Mouse (Mus musculus) CH12.LX (cell line): ENCODE measurements around the gene Ppt1. TPM values are rescaled to one million over a fixed set of nuclear protein-coding genes. Genes with fewer than 3 reads are reported as not detected.

ENCODE experiments used
- DNase-seq: peaks from one replicate; pipeline ENCODE4 v3.0.0-alpha.2; 2013; ENCODE audit errors: extremely low read depth
- H3K27ac ChIP-seq: 2 replicates; pipeline ENCODE4 v1.5.1; 2012; ENCODE audit warnings: low read depth, mild to moderate bottlenecking, control low read depth, moderate library complexity; ENCODE audit not compliant: insufficient read depth
- H3K27me3 ChIP-seq: replicated peaks from 2 replicates; pipeline ENCODE3; 2012; ENCODE audit warnings: inconsistent platforms
- H3K36me3 ChIP-seq, 2 experiments: replicated peaks in 1 of 2; 2 replicates each; pipeline versions ENCODE3 to v1.6.1; 2012; ENCODE audit warnings: inconsistent platforms in 1 of 2, low read length in 1 of 2, mild to moderate bottlenecking in 1 of 2, mixed read lengths in 1 of 2, moderate library complexity in 1 of 2; ENCODE audit not compliant: control insufficient read depth in 1 of 2, insufficient read depth in 1 of 2
- H3K4me1 ChIP-seq, 2 experiments: 2 replicates each; pipeline ENCODE4 v1.6.1; 2012; ENCODE audit warnings: inconsistent platforms in 1 of 2, moderate library complexity in 1 of 2; ENCODE audit not compliant: insufficient read depth in 2 of 2, control insufficient read depth in 1 of 2
- H3K4me2 ChIP-seq: 2 replicates; pipeline ENCODE4 v1.6.1; 2012; ENCODE audit warnings: low read depth, mild to moderate bottlenecking, control low read depth; ENCODE audit not compliant: poor library complexity, insufficient read depth, severe bottlenecking
- H3K4me3 ChIP-seq, 3 experiments: fragments of 150-350 bp in 1 of 3; sonication (generic) in 1 of 3; replicated peaks in 1 of 3; 2 replicates each; pipeline versions ENCODE3 to v1.5.1; 2011 to 2012; ENCODE audit warnings: low read depth in 2 of 3, low read length in 2 of 3, mild to moderate bottlenecking in 2 of 3, moderate library complexity in 2 of 3, control low read depth in 1 of 3, improper control_type of control experiment in 1 of 3, inconsistent platforms in 1 of 3, mixed read lengths in 1 of 3; ENCODE audit not compliant: poor library complexity in 1 of 3
- H3K79me2 ChIP-seq: replicated peaks from 2 replicates; pipeline ENCODE4 v1.6.1; 2012; ENCODE audit warnings: mild to moderate bottlenecking, moderate library complexity; ENCODE audit not compliant: control insufficient read depth, poor library complexity, insufficient read depth, severe bottlenecking; ENCODE audit errors: extremely low read depth
- H3K9ac ChIP-seq: 2 replicates; pipeline ENCODE4 v1.6.1; 2012; ENCODE audit warnings: low read depth, mild to moderate bottlenecking, control low read depth, moderate library complexity; ENCODE audit not compliant: insufficient read depth
- H3K9me3 ChIP-seq: replicated peaks from 2 replicates; pipeline ENCODE3; 2012; ENCODE audit warnings: low read length, inconsistent platforms, mixed read lengths
- CHD1 ChIP-seq: IDR thresholded peaks from 2 replicates; pipeline ENCODE4 v1.6.1; 2012; ENCODE audit warnings: low read depth, low read length, improper control_type of control experiment, inconsistent platforms
- CHD2 ChIP-seq: IDR thresholded peaks from 2 replicates; pipeline ENCODE4 v1.6.1; 2011; ENCODE audit warnings: low read length, improper control_type of control experiment
- CTCF ChIP-seq, 2 experiments: IDR thresholded peaks in 1 of 2; conservative IDR thresholded peaks in 1 of 2; 2 replicates each; pipeline ENCODE4 v1.5.1; 2011 to 2012; ENCODE audit warnings: low read depth in 2 of 2, low read length in 2 of 2, improper control_type of control experiment in 1 of 2, inconsistent platforms in 1 of 2, mild to moderate bottlenecking in 1 of 2, moderate library complexity in 1 of 2
- ELF1 ChIP-seq: IDR thresholded peaks from 2 replicates; pipeline ENCODE4 v1.6.1; 2014; ENCODE audit warnings: low read depth, mild to moderate bottlenecking, inconsistent platforms, low read length, improper control_type of control experiment
- EP300 ChIP-seq: IDR thresholded peaks from 2 replicates; pipeline ENCODE4 v1.6.1; 2011; ENCODE audit warnings: low read length, improper control_type of control experiment
- IRF4 ChIP-seq: IDR thresholded peaks from 2 replicates; pipeline ENCODE4 v1.6.1; 2014; ENCODE audit warnings: low read depth, mild to moderate bottlenecking, inconsistent platforms, low read length, improper control_type of control experiment
- KAT2A ChIP-seq: IDR thresholded peaks from 2 replicates; pipeline ENCODE4 v1.6.1; 2012; ENCODE audit warnings: low read length, improper control_type of control experiment, inconsistent platforms; ENCODE audit not compliant: insufficient replicate concordance
- MAFK ChIP-seq: IDR thresholded peaks from 2 replicates; pipeline ENCODE4 v1.6.1; 2011; ENCODE audit warnings: low read length, improper control_type of control experiment; ENCODE audit not compliant: insufficient replicate concordance
- MAX ChIP-seq: IDR thresholded peaks from 2 replicates; pipeline ENCODE4 v1.6.1; 2011; ENCODE audit warnings: low read length, improper control_type of control experiment
- MAZ ChIP-seq: IDR thresholded peaks from 2 replicates; pipeline ENCODE4 v1.6.1; 2012; ENCODE audit warnings: low read depth, mild to moderate bottlenecking, inconsistent platforms, low read length, improper control_type of control experiment, moderate library complexity
- MEF2A ChIP-seq: IDR thresholded peaks from 2 replicates; pipeline ENCODE4 v1.6.1; 2014; ENCODE audit warnings: low read depth, mild to moderate bottlenecking, inconsistent platforms, low read length, improper control_type of control experiment, borderline replicate concordance
- MXI1 ChIP-seq: IDR thresholded peaks from 2 replicates; pipeline ENCODE4 v1.6.1; 2011; ENCODE audit warnings: mild to moderate bottlenecking, low read depth, low read length, improper control_type of control experiment
- NELFE ChIP-seq: IDR thresholded peaks from 2 replicates; pipeline ENCODE4 v1.6.1; 2011; ENCODE audit warnings: low read depth, low read length, improper control_type of control experiment
- NRF1 ChIP-seq: IDR thresholded peaks from 2 replicates; pipeline ENCODE4 v1.6.1; 2014; ENCODE audit warnings: low read depth, mild to moderate bottlenecking, inconsistent platforms, low read length, improper control_type of control experiment, moderate library complexity
- PAX5 ChIP-seq: IDR thresholded peaks from 2 replicates; pipeline ENCODE4 v1.6.1; 2012; ENCODE audit warnings: low read length, inconsistent platforms, mixed read lengths
- RAD21 ChIP-seq: IDR thresholded peaks from 2 replicates; pipeline ENCODE4 v1.6.1; 2011; ENCODE audit warnings: low read depth, mild to moderate bottlenecking, low read length, improper control_type of control experiment, moderate library complexity
- RCOR1 ChIP-seq: conservative IDR thresholded peaks from 2 replicates; pipeline ENCODE4 v1.6.1; 2012; ENCODE audit warnings: low read depth, mild to moderate bottlenecking, inconsistent platforms, low read length, improper control_type of control experiment
- SMC3 ChIP-seq: IDR thresholded peaks from 2 replicates; pipeline ENCODE4 v1.6.1; 2011; ENCODE audit warnings: low read depth, low read length, improper control_type of control experiment
- USF2 ChIP-seq: conservative IDR thresholded peaks from 2 replicates; pipeline ENCODE4 v1.6.1; 2011; ENCODE audit warnings: low read depth, low read length, improper control_type of control experiment
- ZC3H11A ChIP-seq: IDR thresholded peaks from 2 replicates; pipeline ENCODE4 v1.6.1; 2012; ENCODE audit warnings: low read depth, mild to moderate bottlenecking, inconsistent platforms, low read length, improper control_type of control experiment
- ZKSCAN1 ChIP-seq: IDR thresholded peaks from 2 replicates; pipeline ENCODE4 v1.6.1; 2012; ENCODE audit warnings: low read depth, inconsistent platforms, low read length, improper control_type of control experiment, borderline replicate concordance
- dilution Hi-C: fragments of 300-500 bp; cut with MboI; formaldehyde crosslinking; loops from 2 replicates; pipeline ENCODE4 v1.14.3; 2020; ENCODE audit warnings: low sequenced_read_pairs; ENCODE audit not compliant: extremely low pct_unique_long_range_greater_than_20kb, extremely low pct_ligation_motif_present
- in situ Hi-C: fragments of 300-500 bp; cut with MboI; formaldehyde crosslinking; loops from 3 replicates; pipeline ENCODE4 v1.14.3; 2019; ENCODE audit warnings: low sequenced_read_pairs, low pct_ligation_motif_present, low pct_unique_long_range_greater_than_20kb, mixed read lengths
- polyA plus RNA-seq: library from polyadenylated mRNA; unstranded; fragments of >175 nt; gene quantifications from 2 replicates; pipeline ENCODE4 v1.2.1, GENCODE M21; 2012; ENCODE audit warnings: low read depth; ENCODE audit not compliant: insufficient read length
- total RNA-seq, 2 experiments: library from RNA; depleted of rRNA; stranded (reverse); fragments of 300-350 nt in 1 of 2; fragments of >200 nt in 1 of 2; gene quantifications; 2 replicates each; pipeline ENCODE4 v1.2.3; 2012 to 2014

The Ppt1 gene
- total and polyA plus RNA-seq, 3 experiments, result 23.8 to 30.7 (median 23.9) TPM

- TF ChIP-seq USF2, result no peak
- TF ChIP-seq RCOR1, result no peak
Measured at GRCm38 (mm10) chr4:122853691-122854090, 17.6 kb downstream of the Ppt1 start (continued).

DNA sequence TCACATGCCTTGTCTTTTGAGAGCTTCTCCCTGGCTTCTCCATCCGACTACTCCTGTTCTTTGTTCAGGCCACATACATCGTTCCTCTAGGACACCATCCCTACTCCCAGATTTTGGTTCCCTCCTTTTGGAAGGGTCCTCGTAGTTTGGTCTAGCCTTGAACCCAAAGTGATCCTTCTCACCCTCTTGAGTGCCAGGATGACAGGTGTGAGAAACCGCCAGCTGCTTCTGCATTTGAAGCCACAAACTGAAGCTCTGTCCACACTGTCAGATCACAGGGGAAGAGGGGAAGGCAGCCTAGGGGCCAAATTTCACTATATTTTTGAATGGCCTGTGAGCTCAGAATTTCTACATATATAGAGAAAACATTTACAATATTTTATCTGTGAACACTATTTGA, 18.7 kb downstream of the Ppt1 start:
- TF ChIP-seq MEF2A (no peak), MXI1 (no peak), MAX (no peak), KAT2A (no peak), NRF1 (no peak)
- dilution Hi-C loops (no loop called here), in situ Hi-C loops (no loop called here)
- H3K4me1 ChIP-seq, result peaks cover 6 to 47% of the 10 kb centered on the region in 2 experiments
- no peak overlapping the region for H3K9ac ChIP-seq
- DNase-seq, result no peak
- no peak overlapping the region for H3K4me3 ChIP-seq
- H3K27ac ChIP-seq, result 0 out of 2 replicates have a peak overlapping the region, but pooled peaks have one; percentile 2
- H3K79me2 ChIP-seq, result no peaks in the 10 kb centered on the region
- H3K36me3 ChIP-seq, result peaks cover 59 to 85% of the 10 kb centered on the region in 2 experiments
- H3K9me3 ChIP-seq, result no peaks in the 10 kb centered on the region
- no peak overlapping the region for H3K4me2 ChIP-seq
- H3K27me3 ChIP-seq, result no peaks in the 10 kb centered on the region

GRCm38 (mm10) chr4:122857909-122858308, 21.9 kb downstream of the Ppt1 start:
- Histone ChIP-seq H3K27me3 (no peaks in the 10 kb centered on the region), H3K4me1 (peaks cover 6 to 35% of the 10 kb centered on the region in 2 experiments), H3K27ac (no peak overlapping the region), H3K4me2 (no peak overlapping the region), H3K36me3 (peaks cover 71 to 83% of the 10 kb centered on the region in 2 experiments), H3K79me2 (no peaks in the 10 kb centered on the region), H3K9me3 (no peaks in the 10 kb centered on the region), H3K9ac (no peak overlapping the region), H3K4me3 (no peak overlapping the region)
- TF ChIP-seq ZC3H11A (no peak), RAD21 (peak; percentile 47), CTCF (conservative IDR thresholded peaks at IDR 0.05 in 1 of 2, IDR thresholded peaks at IDR 0.05 in 1 of 2; ENCODE audit: low read depth in 2 of 2, low read length in 2 of 2) (peak in 1 of 2 experiments; percentile 64; a peak in 2 of 4 replicates), SMC3 (peak; percentile 43)
- dilution Hi-C loops, result no loop called here
- in situ Hi-C loops, result no loop called here
- no peak for DNase-seq

- no peak for DNase-seq
- dilution Hi-C loops (no loop called here), in situ Hi-C loops (no loop called here)
- no peak overlapping the region for H3K27ac ChIP-seq
- no peaks in the 10 kb centered on the region for H3K27me3 ChIP-seq
- H3K79me2 ChIP-seq, result no peaks in the 10 kb centered on the region
- peaks cover 0 to 22% of the 10 kb centered on the region in 2 experiments; a peak in 2 of 4 replicates for H3K4me1 ChIP-seq
- TF ChIP-seq ZKSCAN1 (no peak), MAFK (no peak), IRF4 (no peak), ELF1 (no peak), EP300 (no peak), RAD21 (no peak), MAX (no peak), NELFE (no peak), PAX5 (no peak), MAZ (no peak), CHD2 (no peak), CHD1 (no peak)
- H3K9ac ChIP-seq, result no peak overlapping the region
- H3K4me2 ChIP-seq, result no peak overlapping the region
- peaks cover 79 to 88% of the 10 kb centered on the region in 2 experiments for H3K36me3 ChIP-seq
- H3K9me3 ChIP-seq, result no peaks in the 10 kb centered on the region
- no peak overlapping the region for H3K4me3 ChIP-seq
Measured at GRCm38 (mm10) chr4:122859096-122859674, 23.1 kb downstream of the Ppt1 start.
